11 mouse cellular contexts compared by ENCODE assay signal in the genomic region with DNA sequence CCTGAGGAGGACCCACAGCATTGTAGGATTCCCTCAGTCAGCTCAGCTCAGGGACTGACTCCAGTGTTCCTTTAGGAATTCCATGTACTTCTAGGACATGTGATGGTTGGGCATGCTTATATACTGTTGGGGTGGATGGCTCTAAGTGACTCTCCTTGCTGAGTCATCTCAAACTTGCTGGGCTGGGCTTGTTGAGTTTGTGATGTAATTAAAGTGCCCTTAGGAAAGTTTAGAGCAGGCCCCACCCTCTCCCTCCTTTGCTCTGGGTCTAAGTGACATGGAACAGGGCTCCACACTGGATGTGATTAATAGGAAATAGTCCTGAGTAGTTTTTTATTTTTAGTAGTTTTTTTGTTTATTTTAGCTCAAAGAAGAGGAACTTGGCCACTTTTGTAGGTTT. TPM values are rescaled to one million over a fixed set of nuclear protein-coding genes. Genes with fewer than 3 reads are reported as not detected.
DNase-seq lines count a peak whose midpoint lies in the region; ATAC-seq and TF ChIP-seq lines count a peak whose summit lies in the region.
"Had no signal": no experiment of that assay in that cellular context is flagged by ENCODE, and none has a peak within 500 bp of the region (broad histone marks: within the 10 kb centered on the region; RNA-seq: fewer than 3 reads in every experiment).

No protein-coding gene starts in this region.

- in situ Hi-C loops in CH12.LX (cut with MboI; ENCODE audit: low pct_ligation_motif_present, low pct_unique_long_range_greater_than_20kb, low sequenced_read_pairs), result no loop called here

- no peaks in the 10 kb centered on the region for H3K27me3 ChIP-seq in kidney, postnatal 0 days (ENCODE audit: insufficient read depth, low read length)
- no peaks in the 10 kb centered on the region for H3K27me3 ChIP-seq in kidney, embryonic 14.5 days (ENCODE audit: control insufficient read depth, insufficient read depth, low read length)
- no peaks in the 10 kb centered on the region for H3K27me3 ChIP-seq in CH12.LX (replicated peaks)
- H3K27me3 ChIP-seq in embryonic facial prominence, embryonic 15.5 days, result no peaks in the 10 kb centered on the region
- H3K27me3 ChIP-seq in liver, postnatal 0 days (ENCODE audit: insufficient read depth, low read length), result no peaks in the 10 kb centered on the region
- H3K27me3 ChIP-seq: heart, embryonic 15.5 days had no signal

- H3K4me3 ChIP-seq in kidney, postnatal 0 days (replicated peaks; ENCODE audit: low read depth, low read length), result no peak overlapping the region
- no peak overlapping the region for H3K4me3 ChIP-seq in kidney, embryonic 14.5 days (ENCODE audit: low read length)
- H3K4me3 ChIP-seq in CH12.LX (replicated peaks in 1 of 3; ENCODE audit: low read depth in 2 of 3, low read length in 2 of 3, poor library complexity in 1 of 3), result no peak overlapping the region
- H3K4me3 ChIP-seq in embryonic facial prominence, embryonic 15.5 days (replicated peaks), result no peak overlapping the region
- no peak overlapping the region for H3K4me3 ChIP-seq in liver, postnatal 0 days (ENCODE audit: low read depth, low read length)
- H3K4me3 ChIP-seq: heart, embryonic 15.5 days had no signal

- H3K27ac ChIP-seq in kidney, postnatal 0 days, result no peak overlapping the region
- no peak overlapping the region for H3K27ac ChIP-seq in kidney, embryonic 14.5 days (ENCODE audit: low read depth, low read length)
- H3K27ac ChIP-seq in CH12.LX (ENCODE audit: insufficient read depth, low read depth), result no peak overlapping the region
- H3K27ac ChIP-seq in embryonic facial prominence, embryonic 15.5 days (replicated peaks), result peak overlapping the region; percentile 34
- H3K27ac ChIP-seq in liver, postnatal 0 days (ENCODE audit: low read depth), result no peak overlapping the region
- H3K27ac ChIP-seq: heart, embryonic 15.5 days had no signal

- H3K4me1 ChIP-seq in kidney, postnatal 0 days (replicated peaks; ENCODE audit: insufficient read depth, low read length), result no peaks in the 10 kb centered on the region
- H3K4me1 ChIP-seq in kidney, embryonic 14.5 days (ENCODE audit: control insufficient read depth, insufficient read depth, low read length), result no peaks in the 10 kb centered on the region
- H3K4me1 ChIP-seq in CH12.LX (ENCODE audit: control insufficient read depth in 1 of 2, insufficient read depth in 2 of 2), result peaks cover 18 to 38% of the 10 kb centered on the region in 2 experiments; a peak in 3 of 4 replicates
- peaks cover 9% of the 10 kb centered on the region; the same call in 1 of the 2 replicates for H3K4me1 ChIP-seq in embryonic facial prominence, embryonic 15.5 days
- peaks cover 4% of the 10 kb centered on the region; the same call in 1 of the 2 replicates for H3K4me1 ChIP-seq in liver, postnatal 0 days (ENCODE audit: insufficient read depth)
- H3K4me1 ChIP-seq: heart, embryonic 15.5 days had no signal

- H3K36me3 ChIP-seq in kidney, postnatal 0 days (ENCODE audit: insufficient read depth, low read length), result no peaks in the 10 kb centered on the region
- no peaks in the 10 kb centered on the region for H3K36me3 ChIP-seq in kidney, embryonic 14.5 days (ENCODE audit: control insufficient read depth, insufficient read depth, low read length)
- H3K36me3 ChIP-seq in CH12.LX (replicated peaks in 1 of 2; ENCODE audit: control insufficient read depth in 1 of 2, insufficient read depth in 1 of 2, low read length in 1 of 2), result no peaks in the 10 kb centered on the region
- no peaks in the 10 kb centered on the region for H3K36me3 ChIP-seq in embryonic facial prominence, embryonic 15.5 days
- no peaks in the 10 kb centered on the region for H3K36me3 ChIP-seq in liver, postnatal 0 days (replicated peaks; ENCODE audit: insufficient read depth, low read length)
- H3K36me3 ChIP-seq: heart, embryonic 15.5 days had no signal

- no peak for TF ChIP-seq POLR2A in CH12.LX (IDR thresholded peaks at IDR 0.05; ENCODE audit: low read depth, low read length)

- no peak for TF ChIP-seq RAD21 in CH12.LX (IDR thresholded peaks at IDR 0.05; ENCODE audit: low read depth, low read length)

- no peak for ATAC-seq in kidney, postnatal 0 days (replicated peaks; ENCODE audit: low FRiP score, low read depth)
- ATAC-seq in kidney, embryonic 14.5 days (ENCODE audit: low FRiP score, low TSS enrichment), result no peak
- no peak for ATAC-seq in embryonic facial prominence, embryonic 15.5 days (ENCODE audit: insufficient number of reproducible peaks, low FRiP score, low TSS enrichment, low read depth)
- peak; percentile 63 for ATAC-seq in megakaryocyte progenitor cell, adult 5-6 weeks (replicated peaks; ENCODE audit: poor library complexity)
- no peak for ATAC-seq in liver, postnatal 0 days

- TF ChIP-seq EP300 in CH12.LX (IDR thresholded peaks at IDR 0.05; ENCODE audit: low read length), result peak; percentile 46; the same call in 1 of the 2 replicates
- TF ChIP-seq EP300 in liver, postnatal 0 days (IDR thresholded peaks at IDR 0.05; ENCODE audit: low read depth), result no peak

- dilution Hi-C loops in CH12.LX (cut with MboI; ENCODE audit: extremely low pct_ligation_motif_present, extremely low pct_unique_long_range_greater_than_20kb, low sequenced_read_pairs), result no loop called here

- H3K9me3 ChIP-seq in kidney, postnatal 0 days (replicated peaks; ENCODE audit: low read length), result no peaks in the 10 kb centered on the region
- no peaks in the 10 kb centered on the region for H3K9me3 ChIP-seq in kidney, embryonic 14.5 days (ENCODE audit: control insufficient read depth, low read length)
- peaks cover 6% of the 10 kb centered on the region for H3K9me3 ChIP-seq in CH12.LX (replicated peaks; ENCODE audit: low read length)
- H3K9me3 ChIP-seq in embryonic facial prominence, embryonic 15.5 days (replicated peaks), result no peaks in the 10 kb centered on the region
- no peaks in the 10 kb centered on the region for H3K9me3 ChIP-seq in liver, postnatal 0 days (ENCODE audit: low read length)
- H3K9me3 ChIP-seq: heart, embryonic 15.5 days had no signal

- peak; percentile 47 for DNase-seq in kidney, postnatal 0 days (ENCODE audit: low spot score)
- peak; percentile 73 for DNase-seq in CH12.LX (ENCODE audit: extremely low read depth)
- DNase-seq in right cerebral cortex, postnatal 25 days, result no peak
- DNase-seq in thymus, postnatal 25 days, result no peak
- no peak for DNase-seq in liver, postnatal 0 days

- no peak overlapping the region for H3K4me2 ChIP-seq in kidney, postnatal 0 days (ENCODE audit: low read length)
- H3K4me2 ChIP-seq in kidney, embryonic 14.5 days (replicated peaks; ENCODE audit: low read depth, low read length), result no peak overlapping the region
- H3K4me2 ChIP-seq in CH12.LX (ENCODE audit: insufficient read depth, low read depth, poor library complexity, severe bottlenecking), result no peak overlapping the region
- no peak overlapping the region for H3K4me2 ChIP-seq in embryonic facial prominence, embryonic 15.5 days (replicated peaks)
- H3K4me2 ChIP-seq in liver, postnatal 0 days (ENCODE audit: low read depth, low read length), result no peak overlapping the region
- H3K4me2 ChIP-seq: heart, embryonic 15.5 days; liver, embryonic 11.5 days had no signal

- no peak for TF ChIP-seq CTCF in kidney, postnatal 0 days (IDR thresholded peaks at IDR 0.05; ENCODE audit: low read depth)
- TF ChIP-seq CTCF in CH12.LX (conservative IDR thresholded peaks at IDR 0.05 in 1 of 2, IDR thresholded peaks at IDR 0.05 in 1 of 2; ENCODE audit: low read depth in 2 of 2, low read length in 2 of 2), result no peak
- TF ChIP-seq CTCF in liver, postnatal 0 days (IDR thresholded peaks at IDR 0.05; ENCODE audit: low read depth), result no peak

- no peaks in the 10 kb centered on the region for H3K79me2 ChIP-seq in CH12.LX (replicated peaks; ENCODE audit: control insufficient read depth, extremely low read depth, insufficient read depth, poor library complexity, severe bottlenecking)

- no peak overlapping the region for H3K9ac ChIP-seq in kidney, postnatal 0 days (ENCODE audit: low read depth, low read length)
- H3K9ac ChIP-seq in kidney, embryonic 14.5 days (ENCODE audit: low read depth, low read length), result no peak overlapping the region
- H3K9ac ChIP-seq in CH12.LX (ENCODE audit: insufficient read depth, low read depth), result no peak overlapping the region
- no peak overlapping the region for H3K9ac ChIP-seq in embryonic facial prominence, embryonic 15.5 days
- no peak overlapping the region for H3K9ac ChIP-seq in liver, postnatal 0 days (replicated peaks)
- H3K9ac ChIP-seq: heart, embryonic 15.5 days had no signal

TF ChIP-seq in CH12.LX, 34 proteins besides CTCF, POLR2A, EP300 and RAD21 (continues in another document):
- TF ChIP-seq NELFE (IDR thresholded peaks at IDR 0.05; ENCODE audit: low read depth, low read length) (no peak), MAZ (IDR thresholded peaks at IDR 0.05; ENCODE audit: low read depth, low read length) (peak; percentile 69), ELF1 (IDR thresholded peaks at IDR 0.05; ENCODE audit: low read depth, low read length) (no peak), USF1 (IDR thresholded peaks at IDR 0.05; ENCODE audit: low read depth, low read length) (no peak), E2F4 (IDR thresholded peaks at IDR 0.05; ENCODE audit: insufficient replicate concordance, low read depth, low read length) (no peak), UBTF (IDR thresholded peaks at IDR 0.05; ENCODE audit: low read depth, low read length) (no peak)

RNA-seq across cellular contexts. Expression of a gene that starts 20.8 kb away (rescaled TPM):
- polyA plus RNA-seq in kidney, postnatal 0 days (2015; fragmentation: Nextera tagmentation; extraction: Ambion mirVana), result 74.9 and 75.1 TPM in 2 replicates
- polyA plus RNA-seq in kidney, embryonic 14.5 days (2014; fragmentation: Nextera tagmentation; extraction: Ambion mirVana), result 64.9 and 114 TPM in 2 replicates
- total RNA-seq in CH12.LX (2012; rRNA removed) (18.8 and 21.9 TPM in 2 replicates), CH12.LX (2014; rRNA removed) (50.1 and 52.4 TPM in 2 replicates)
- polyA plus RNA-seq in CH12.LX (2012; ENCODE audit: insufficient read length, low read depth), result 26.2 and 30.3 TPM in 2 replicates
- 86.3 and 100 TPM in 2 replicates for polyA plus RNA-seq in embryonic facial prominence, embryonic 15.5 days (2015; fragmentation: Nextera tagmentation; extraction: Ambion mirVana)
- 62.5 and 65.0 TPM in 2 replicates for total RNA-seq in megakaryocyte progenitor cell, adult 5-6 weeks (2015)
- total RNA-seq in megakaryocyte progenitor cell, adult 5-6 weeks (2017), result 67.8 and 69.3 TPM in 2 replicates
- 13.4 and 13.9 TPM in 2 replicates for polyA plus RNA-seq in liver, postnatal 0 days (2015; fragmentation: Nextera tagmentation; extraction: Ambion mirVana)

RNA-seq across cellular contexts. Expression of a gene that starts 57.1 kb away (rescaled TPM):
- 8.1 and 8.5 TPM in 2 replicates for polyA plus RNA-seq in kidney, postnatal 0 days (2015; fragmentation: Nextera tagmentation; extraction: Ambion mirVana)
- 8.7 and 13.9 TPM in 2 replicates for polyA plus RNA-seq in kidney, embryonic 14.5 days (2014; fragmentation: Nextera tagmentation; extraction: Ambion mirVana)
- 1.2 TPM in 1 of 2 replicates, not detected in the other for total RNA-seq in CH12.LX (2012; rRNA removed)
- total RNA-seq in CH12.LX (2014; rRNA removed), result not detected in 2 replicates
- polyA plus RNA-seq in CH12.LX (2012; ENCODE audit: insufficient read length, low read depth), result 3.0 TPM in 1 of 2 replicates, not detected in the other
- 13.1 and 16.7 TPM in 2 replicates for polyA plus RNA-seq in embryonic facial prominence, embryonic 15.5 days (2015; fragmentation: Nextera tagmentation; extraction: Ambion mirVana)
- 1.5 and 4.2 TPM in 2 replicates for total RNA-seq in megakaryocyte progenitor cell, adult 5-6 weeks (2015)
- total RNA-seq in megakaryocyte progenitor cell, adult 5-6 weeks (2017), result not detected in 2 replicates
- 1.8 and 1.9 TPM in 2 replicates for polyA plus RNA-seq in liver, postnatal 0 days (2015; fragmentation: Nextera tagmentation; extraction: Ambion mirVana)
- polyA plus RNA-seq: testis, adult 2 months had no signal

Comparison
In these comparisons a context has a peak if more than half of its experiments do, and no peak if none do; other contexts are left out.
1. DNase-seq: peak in kidney, postnatal 0 days (single experiment) and CH12.LX (single experiment); none in right cerebral cortex, postnatal 25 days (single experiment), thymus, postnatal 25 days (single experiment) and liver, postnatal 0 days (single experiment).